Mouse (Mus musculus) ES-Bruce4 (cell line): ENCODE data around the gene Nfe2.

Source experiments
- CTCF ChIP-seq: IDR thresholded peaks from one replicate; pipeline ENCODE4 v1.8.1; 2011; ENCODE audit warnings: low read depth, low read length
- EP300 ChIP-seq: IDR thresholded peaks from 2 replicates; pipeline ENCODE4 v1.6.1; 2011; ENCODE audit warnings: low read depth, low read length; ENCODE audit not compliant: insufficient read depth
- POLR2A ChIP-seq: IDR thresholded peaks from one replicate; pipeline ENCODE4 v1.8.1; 2011; ENCODE audit warnings: low read length; ENCODE audit not compliant: insufficient read depth

DNA sequence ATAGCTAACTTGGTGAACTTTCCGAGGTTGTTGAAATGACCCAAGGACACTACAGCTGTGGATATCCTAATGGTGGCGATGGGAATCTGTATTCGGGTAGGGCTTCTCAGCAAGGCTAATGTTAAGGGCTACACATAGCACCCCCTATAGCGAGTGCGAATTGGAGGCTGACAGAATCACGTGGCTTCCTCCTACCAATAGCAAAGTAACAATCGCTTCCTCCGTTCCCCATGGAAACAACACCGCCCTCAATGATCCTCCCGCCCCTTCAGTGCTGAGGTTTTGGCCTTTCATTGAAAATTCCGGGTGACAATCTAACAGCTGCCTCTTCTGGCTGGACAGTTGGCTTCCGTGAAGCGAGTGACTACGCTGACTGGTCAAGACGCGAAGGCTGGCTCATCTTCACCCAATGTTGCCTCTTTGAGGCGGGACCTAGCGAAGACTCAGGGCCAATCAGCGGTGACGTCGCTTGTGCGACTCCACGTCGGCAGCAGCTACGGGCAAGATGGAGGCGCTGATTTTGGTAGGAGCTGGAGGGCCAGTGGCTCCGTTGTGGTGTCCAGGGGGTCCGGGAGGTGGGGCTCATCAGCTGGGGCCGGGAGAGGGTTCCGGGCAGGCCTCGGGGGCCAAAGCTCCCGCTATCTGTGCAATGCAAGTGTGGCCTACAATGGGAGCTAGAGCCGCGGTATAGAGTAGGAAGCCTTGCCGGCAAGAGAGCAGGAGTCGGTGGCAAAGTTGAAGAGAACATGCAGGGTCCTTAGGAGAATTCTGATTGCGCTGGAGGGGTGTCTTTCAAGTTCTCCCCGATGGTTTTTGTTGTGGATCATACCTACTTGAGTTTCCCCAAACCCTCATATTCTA is 14.4 kb upstream of the Nfe2 start, which contains the start of gene Copz1:
- TF ChIP-seq CTCF (no peak), EP300 (no peak), POLR2A (peak; percentile 78)
